In the genomic region with DNA sequence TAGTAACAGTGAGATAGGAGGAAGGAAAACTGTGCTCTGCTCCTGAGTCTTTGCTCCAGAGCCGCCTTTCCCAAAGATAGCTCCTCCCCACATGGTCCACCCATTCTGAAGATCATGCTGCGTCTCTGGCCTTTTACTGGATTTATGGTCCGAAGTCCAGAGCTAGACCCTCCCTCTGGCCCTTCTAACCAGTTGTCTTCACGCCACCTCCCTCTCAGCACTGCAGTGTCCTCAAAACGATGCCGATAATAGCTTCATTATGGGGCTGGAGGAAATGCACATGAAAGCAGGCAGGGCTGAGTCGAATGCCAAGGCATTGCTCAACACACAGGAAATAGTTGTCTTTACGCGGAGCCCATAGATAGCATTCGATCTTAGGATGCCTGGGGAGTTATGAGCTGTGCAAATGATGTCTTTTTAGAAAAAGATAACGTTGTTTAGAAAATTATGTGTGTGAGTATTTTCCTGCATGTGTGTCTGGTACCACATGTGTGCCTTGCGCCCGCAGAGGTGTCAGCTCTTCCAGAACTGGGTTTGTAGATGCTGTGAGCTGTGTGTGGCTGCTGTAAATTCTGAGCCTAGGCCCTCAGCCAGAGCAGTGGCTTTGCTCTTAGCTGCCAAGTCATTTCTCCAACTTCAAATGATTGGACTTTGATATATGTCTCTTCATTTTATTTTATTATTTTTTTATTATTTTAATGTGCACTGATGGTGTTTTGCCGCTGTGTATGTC, we compare ENCODE assay signal across 10 mouse cellular contexts. TPM values are rescaled to one million over a fixed set of nuclear protein-coding genes. Genes with fewer than 3 reads are reported as not detected.
DNase-seq lines count a peak whose midpoint lies in the region; ATAC-seq and TF ChIP-seq lines count a peak whose summit lies in the region.
"Had no signal": no experiment of that assay in that cellular context is flagged by ENCODE, and none has a peak within 500 bp of the region (broad histone marks: within the 10 kb centered on the region; RNA-seq: fewer than 3 reads in every experiment).

No protein-coding gene starts in this region.

- no peaks in the 10 kb centered on the region for H3K27me3 ChIP-seq in lung, embryonic 14.5 days (ENCODE audit: insufficient read depth, low read length)

- TF ChIP-seq CTCF in lung, embryonic 14.5 days (IDR thresholded peaks at IDR 0.05; ENCODE audit: low read depth): no peak

- H3K36me3 ChIP-seq in lung, embryonic 14.5 days (ENCODE audit: insufficient read depth): no peaks in the 10 kb centered on the region

- 34% methylated on average over 14 of the region's 14 CpGs for WGBS in lung, embryonic 14.5 days

- no peaks in the 10 kb centered on the region for H3K9me3 ChIP-seq in lung, embryonic 14.5 days (ENCODE audit: low read depth, low read length)

- DNase-seq in CD4-positive, CD25-positive, alpha-beta regulatory T cell, adult 2 months (ENCODE audit: low read depth, low spot score): peak; percentile 63
- peak; percentile 20 for DNase-seq in heart, postnatal 25 days (ENCODE audit: low spot score)
- DNase-seq in lung, embryonic 14.5 days: peak; percentile 92
- no peak for DNase-seq in spleen, postnatal 10 days (ENCODE audit: low spot score in 2 of 2)
- DNase-seq in thymus, adult 18-20 months: no peak

- H3K4me3 ChIP-seq in lung, embryonic 14.5 days (ENCODE audit: low read depth, low read length): no peak overlapping the region

- peak overlapping the region; percentile 22; the same call in 1 of the 2 replicates for H3K4me2 ChIP-seq in lung, embryonic 14.5 days
- H3K4me2 ChIP-seq: hindbrain, embryonic 14.5 days had no signal

- H3K9ac ChIP-seq in lung, embryonic 14.5 days: no peak overlapping the region
- H3K9ac ChIP-seq: hindbrain, embryonic 14.5 days had no signal

- 0 out of 2 replicates have a peak, but pooled peaks cover 2% of the 10 kb centered on the region for H3K4me1 ChIP-seq in lung, embryonic 14.5 days (ENCODE audit: insufficient read depth)

- H3K27ac ChIP-seq in lung, embryonic 14.5 days (ENCODE audit: low read depth): peak overlapping the region; percentile 80
- H3K27ac ChIP-seq: hindbrain, embryonic 14.5 days had no signal

- intact Hi-C loops in heart, postnatal 25 days (cut with DNase I): no loop called here

- ATAC-seq in activated CD4-positive, CD25-positive, alpha-beta regulatory T cell, adult 4 months: peak; percentile 25
- peak; percentile 96 for ATAC-seq in lung, embryonic 14.5 days (ENCODE audit: insufficient read depth)
- ATAC-seq in erythroblast, adult 5-6 weeks (replicated peaks; ENCODE audit: low FRiP score, poor library complexity, severe bottlenecking): no peak

RNA-seq across cellular contexts. Expression of a gene that starts 46.6 kb away (rescaled TPM):
- polyA plus RNA-seq in activated CD4-positive, CD25-positive, alpha-beta regulatory T cell, adult 4 months (2017; shearing (Covaris generic)): 10 to 100 TPM; 85.3 to 95.2 TPM
- total RNA-seq in heart, postnatal 25 days (2021): under 1 TPM; 0.11 to 0.16 TPM
- 0.54 and 1.5 TPM in 2 replicates for polyA plus RNA-seq in lung, embryonic 14.5 days (2014; fragmentation: Nextera tagmentation; extraction: Ambion mirVana)
- total RNA-seq in erythroblast, adult 5-6 weeks (2015; ENCODE audit: low replicate concordance): not detected in 2 replicates
- 0.60 TPM in 1 of 2 replicates, not detected in the other for total RNA-seq in erythroblast, adult 5-6 weeks (2017; ENCODE audit: low replicate concordance)

RNA-seq across cellular contexts. Expression of a gene that starts 56.2 kb away (rescaled TPM):
- polyA plus RNA-seq in activated CD4-positive, CD25-positive, alpha-beta regulatory T cell, adult 4 months (2017; shearing (Covaris generic)): 1 to 10 TPM; 3.6 to 4.4 TPM
- not detected for total RNA-seq in heart, postnatal 25 days (2021)
- polyA plus RNA-seq in lung, embryonic 14.5 days (2014; fragmentation: Nextera tagmentation; extraction: Ambion mirVana): not detected in 2 replicates
- total RNA-seq in erythroblast, adult 5-6 weeks (2015; ENCODE audit: low replicate concordance): not detected in 2 replicates
- not detected in 2 replicates for total RNA-seq in erythroblast, adult 5-6 weeks (2017; ENCODE audit: low replicate concordance)
- total RNA-seq: neutrophil, adult 5-6 weeks had no signal
- polyA plus RNA-seq: liver, embryonic 16.5 days had no signal

Comparison
In these comparisons a context has a peak if more than half of its experiments do, and no peak if none do; other contexts are left out.
1. DNase-seq: peak in CD4-positive, CD25-positive, alpha-beta regulatory T cell, adult 2 months (single experiment), heart, postnatal 25 days (single experiment) and lung, embryonic 14.5 days (single experiment); none in spleen, postnatal 10 days (0 of 2) and thymus, adult 18-20 months (0 of 2).